Mouse (Mus musculus): ENCODE results near the gene Dctn1. TPM values are rescaled to one million over a fixed set of nuclear protein-coding genes. Genes with fewer than 3 reads are reported as not detected.

The Dctn1 gene
- polyA plus RNA-seq, 1 experiment from 2014 or later: 158 TPM

DNA sequence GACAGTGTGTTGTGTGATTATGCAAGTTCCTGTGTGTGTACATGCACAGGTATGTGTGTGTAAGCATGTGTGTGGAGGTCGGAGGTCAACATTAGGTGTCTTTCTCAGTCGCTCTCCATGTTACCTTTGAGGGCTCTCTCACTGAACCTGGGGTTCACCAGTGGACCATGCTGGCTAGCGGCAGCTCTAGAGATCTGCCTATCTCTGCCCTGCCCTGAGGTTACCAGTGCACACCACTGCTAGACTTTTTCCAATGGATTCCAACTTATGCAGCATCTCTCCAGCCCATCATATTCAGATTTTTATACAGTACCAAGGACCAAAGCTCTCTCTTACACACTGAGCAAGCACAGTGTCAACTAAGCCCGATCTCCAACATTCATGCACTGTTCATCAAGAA, 81.0 kb downstream of the Dctn1 start:
- ATAC-seq (ENCODE audit: low FRiP score): no peak
- no peaks in the 10 kb centered on the region for H3K27me3 ChIP-seq
- 93% methylated on average over 4 of the region's 4 CpGs for WGBS
- no peak overlapping the region for H3K4me2 ChIP-seq (replicated peaks)
- no peak overlapping the region for H3K9ac ChIP-seq
- no peaks in the 10 kb centered on the region for H3K36me3 ChIP-seq
- H3K27ac ChIP-seq: no peak overlapping the region
- H3K4me1 ChIP-seq: no peaks in the 10 kb centered on the region
- H3K4me3 ChIP-seq: no peak overlapping the region
- no peaks in the 10 kb centered on the region for H3K9me3 ChIP-seq (replicated peaks)

DNA sequence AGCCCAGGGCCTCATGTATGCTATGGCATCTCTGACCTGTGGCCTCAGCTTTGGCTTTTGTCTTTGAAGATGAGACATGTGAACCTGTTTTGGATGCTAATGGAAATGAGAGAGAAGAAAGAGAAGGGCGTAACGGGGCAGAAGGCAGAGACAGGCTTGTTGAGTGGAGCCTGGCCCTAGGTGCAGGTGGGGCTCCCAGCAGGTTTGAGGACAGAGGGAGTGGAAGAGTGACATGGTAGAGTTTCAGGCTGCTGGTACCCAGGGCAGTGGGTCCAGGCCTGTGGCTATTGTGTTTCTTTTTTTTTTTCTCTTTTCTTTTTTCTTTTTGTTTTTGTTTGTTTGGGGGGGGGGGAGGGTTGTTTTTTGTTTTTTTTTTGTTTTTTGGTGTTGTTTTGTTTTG, 81.4 kb downstream of the Dctn1 start:
- no peaks in the 10 kb centered on the region for H3K9me3 ChIP-seq (replicated peaks)
- no peak overlapping the region for H3K27ac ChIP-seq
- WGBS: 98% methylated on average over 2 of the region's 2 CpGs
- no peaks in the 10 kb centered on the region for H3K4me1 ChIP-seq
- no peak for ATAC-seq (ENCODE audit: low FRiP score)
- no peaks in the 10 kb centered on the region for H3K36me3 ChIP-seq
- H3K4me3 ChIP-seq: no peak overlapping the region
- H3K27me3 ChIP-seq: no peaks in the 10 kb centered on the region
- H3K4me2 ChIP-seq (replicated peaks): no peak overlapping the region
- H3K9ac ChIP-seq: no peak overlapping the region

Other genes with a start within 250 kb of the Dctn1 start
- 10.8 and 10.9 TPM in 2 replicates for gene Sema4f, start 226.2 kb upstream of the Dctn1 start, polyA plus RNA-seq (2016; fragmentation: Nextera tagmentation; extraction: Ambion mirVana)
- gene M1ap, start 219.0 kb upstream of the Dctn1 start, polyA plus RNA-seq (2016; fragmentation: Nextera tagmentation; extraction: Ambion mirVana): 0.20 and 1.1 TPM in 2 replicates
- gene Dok1, start 132.4 kb upstream of the Dctn1 start, polyA plus RNA-seq (2016; fragmentation: Nextera tagmentation; extraction: Ambion mirVana): 8.5 and 10.3 TPM in 2 replicates
- 16.8 and 19.2 TPM in 2 replicates for gene Loxl3, start 131.7 kb upstream of the Dctn1 start, polyA plus RNA-seq (2016; fragmentation: Nextera tagmentation; extraction: Ambion mirVana)
- gene Aup1, start 111.4 kb upstream of the Dctn1 start, polyA plus RNA-seq (2016; fragmentation: Nextera tagmentation; extraction: Ambion mirVana): 149 and 158 TPM in 2 replicates
- gene Htra2, start 110.6 kb upstream of the Dctn1 start, polyA plus RNA-seq (2016; fragmentation: Nextera tagmentation; extraction: Ambion mirVana): 59.9 and 63.4 TPM in 2 replicates
- gene Dqx1, start 108.1 kb upstream of the Dctn1 start, polyA plus RNA-seq (2016; fragmentation: Nextera tagmentation; extraction: Ambion mirVana): 0.76 and 1.2 TPM in 2 replicates
- 4.4 and 6.0 TPM in 2 replicates for gene Tlx2, start 95.6 kb upstream of the Dctn1 start, polyA plus RNA-seq (2016; fragmentation: Nextera tagmentation; extraction: Ambion mirVana)
- gene Pcgf1, start 88.1 kb upstream of the Dctn1 start, polyA plus RNA-seq (2016; fragmentation: Nextera tagmentation; extraction: Ambion mirVana): 39.1 and 39.5 TPM in 2 replicates
- 0.69 TPM in 1 of 2 replicates, not detected in the other for gene Lbx2, start 79.6 kb upstream of the Dctn1 start, polyA plus RNA-seq (2016; fragmentation: Nextera tagmentation; extraction: Ambion mirVana)
- 3.3 and 3.9 TPM in 2 replicates for gene Ccdc142, start 64.3 kb upstream of the Dctn1 start, polyA plus RNA-seq (2016; fragmentation: Nextera tagmentation; extraction: Ambion mirVana)
- 3.6 and 5.0 TPM in 2 replicates for gene Gm42688, start 64.3 kb upstream of the Dctn1 start, polyA plus RNA-seq (2016; fragmentation: Nextera tagmentation; extraction: Ambion mirVana)
- 110 and 124 TPM in 2 replicates for gene Mrpl53, start 56.9 kb upstream of the Dctn1 start, polyA plus RNA-seq (2016; fragmentation: Nextera tagmentation; extraction: Ambion mirVana)
- 42.6 TPM in 2 replicates for gene Mogs, start 50.4 kb upstream of the Dctn1 start, polyA plus RNA-seq (2016; fragmentation: Nextera tagmentation; extraction: Ambion mirVana)
- 206 and 212 TPM in 2 replicates for gene Wbp1, start 44.4 kb upstream of the Dctn1 start, polyA plus RNA-seq (2016; fragmentation: Nextera tagmentation; extraction: Ambion mirVana)
- 19.6 and 19.9 TPM in 2 replicates for gene Ino80b, start 40.5 kb upstream of the Dctn1 start, polyA plus RNA-seq (2016; fragmentation: Nextera tagmentation; extraction: Ambion mirVana)
- gene Rtkn, start 30.5 kb upstream of the Dctn1 start, polyA plus RNA-seq (2016; fragmentation: Nextera tagmentation; extraction: Ambion mirVana): 40.7 and 42.6 TPM in 2 replicates
- 11.2 and 11.5 TPM in 2 replicates for gene Wdr54, start 9.5 kb upstream of the Dctn1 start, polyA plus RNA-seq (2016; fragmentation: Nextera tagmentation; extraction: Ambion mirVana)
- gene 1700003E16Rik, start 9.5 kb upstream of the Dctn1 start, polyA plus RNA-seq (2016; fragmentation: Nextera tagmentation; extraction: Ambion mirVana): 4.4 and 5.2 TPM in 2 replicates
- gene Slc4a5, start 53.9 kb downstream of the Dctn1 start, polyA plus RNA-seq (2016; fragmentation: Nextera tagmentation; extraction: Ambion mirVana): 5.0 and 6.1 TPM in 2 replicates
- 29.8 and 30.0 TPM in 2 replicates for gene Mthfd2, start 160.0 kb downstream of the Dctn1 start, polyA plus RNA-seq (2016; fragmentation: Nextera tagmentation; extraction: Ambion mirVana)
- gene Mob1a, start 160.1 kb downstream of the Dctn1 start, polyA plus RNA-seq (2016; fragmentation: Nextera tagmentation; extraction: Ambion mirVana): 52.5 and 55.4 TPM in 2 replicates
- 88.5 and 92.1 TPM in 2 replicates for gene Bola3, start 183.2 kb downstream of the Dctn1 start, polyA plus RNA-seq (2016; fragmentation: Nextera tagmentation; extraction: Ambion mirVana)

Data from hindbrain, embryonic 12.5 days (tissue).